Mouse (Mus musculus) E14TG2a.4 (cell line): ENCODE data around the gene Ccdc125.

Source experiments
- H3K27me3 ChIP-seq: 2 replicates; pipeline ENCODE4 v1.6.1; 2014; ENCODE audit warnings: low read length, control low read depth; ENCODE audit not compliant: insufficient read depth
- H3K36me3 ChIP-seq: 2 replicates; pipeline ENCODE4 v1.6.1; 2014; ENCODE audit warnings: low read length, control low read depth; ENCODE audit not compliant: insufficient read depth
- H3K4me1 ChIP-seq: replicated peaks from 2 replicates; pipeline ENCODE4 v1.6.1; 2014; ENCODE audit warnings: low read depth, low read length, control low read depth
- H3K4me3 ChIP-seq: replicated peaks from 2 replicates; pipeline ENCODE4 v1.5.1; 2014; ENCODE audit warnings: mild to moderate bottlenecking, low read length
- H3K9me3 ChIP-seq: 2 replicates; pipeline ENCODE4 v1.6.1; 2014; ENCODE audit warnings: low read length, control low read depth
- CTCF ChIP-seq: conservative IDR thresholded peaks from 2 replicates; pipeline ENCODE4 v1.5.1; 2014; ENCODE audit warnings: low read length
- NANOG ChIP-seq: IDR thresholded peaks from 2 replicates; pipeline ENCODE4 v1.6.1; 2014; ENCODE audit warnings: borderline replicate concordance, low read length, mixed read lengths
- POU5F1 ChIP-seq: IDR thresholded peaks from 2 replicates; pipeline ENCODE4 v1.6.1; 2014; ENCODE audit warnings: low read length, borderline replicate concordance

The Ccdc125 gene

GRCm38 (mm10) chr13:100658091-100658490, 11.4 kb upstream of the Ccdc125 start:
- peaks cover 67% of the 10 kb centered on the region for H3K36me3 ChIP-seq
- H3K27me3 ChIP-seq, result no peaks in the 10 kb centered on the region
- no peaks in the 10 kb centered on the region for H3K9me3 ChIP-seq
- H3K4me1 ChIP-seq, result peaks cover 46% of the 10 kb centered on the region
- TF ChIP-seq NANOG, result no peak
- TF ChIP-seq CTCF, result no peak
- TF ChIP-seq POU5F1, result no peak
- H3K4me3 ChIP-seq, result no peak overlapping the region

GRCm38 (mm10) chr13:100659864-100660456, 9.6 kb upstream of the Ccdc125 start:
- no peak overlapping the region for H3K4me3 ChIP-seq
- H3K9me3 ChIP-seq, result no peaks in the 10 kb centered on the region
- TF ChIP-seq CTCF (peak; percentile 98), NANOG (no peak), POU5F1 (no peak)
- H3K4me1 ChIP-seq, result peaks cover 45% of the 10 kb centered on the region
- no peaks in the 10 kb centered on the region for H3K27me3 ChIP-seq
- H3K36me3 ChIP-seq, result peaks cover 69% of the 10 kb centered on the region

GRCm38 (mm10) chr13:100670181-100670741, 744 bp downstream of the Ccdc125 start:
- peak overlapping the region; percentile 82 for H3K4me3 ChIP-seq
- peaks cover 36% of the 10 kb centered on the region for H3K4me1 ChIP-seq
- peaks cover 17% of the 10 kb centered on the region for H3K27me3 ChIP-seq
- H3K36me3 ChIP-seq, result peaks cover 17% of the 10 kb centered on the region
- H3K9me3 ChIP-seq, result peaks cover 5% of the 10 kb centered on the region; the same call in 1 of the 2 replicates
- no peak for TF ChIP-seq CTCF
- no peak for TF ChIP-seq NANOG
- no peak for TF ChIP-seq POU5F1

GRCm38 (mm10) chr13:100675936-100676635, 6.6 kb downstream of the Ccdc125 start:
- TF ChIP-seq POU5F1, result no peak
- TF ChIP-seq CTCF, result no peak
- peaks cover 5% of the 10 kb centered on the region; the same call in 1 of the 2 replicates for H3K9me3 ChIP-seq
- H3K27me3 ChIP-seq, result peaks cover 2% of the 10 kb centered on the region; the same call in 1 of the 2 replicates
- H3K4me3 ChIP-seq, result no peak overlapping the region
- no peaks in the 10 kb centered on the region for H3K36me3 ChIP-seq
- peaks cover 39% of the 10 kb centered on the region for H3K4me1 ChIP-seq

- Histone ChIP-seq H3K9me3 (no peaks in the 10 kb centered on the region), H3K4me3 (no peak overlapping the region), H3K36me3 (no peaks in the 10 kb centered on the region), H3K4me1 (peaks cover 38% of the 10 kb centered on the region), H3K27me3 (no peaks in the 10 kb centered on the region)
- TF ChIP-seq NANOG, result no peak
- TF ChIP-seq POU5F1, result no peak
- no peak for TF ChIP-seq CTCF
These were observed 12.1 kb downstream of the Ccdc125 start for GRCm38 (mm10) chr13:100681615-100682014.

- TF ChIP-seq CTCF (no peak), POU5F1 (no peak), NANOG (no peak)
- Histone ChIP-seq H3K27me3 (no peaks in the 10 kb centered on the region), H3K9me3 (no peaks in the 10 kb centered on the region), H3K4me1 (peaks cover 35% of the 10 kb centered on the region), H3K4me3 (no peak overlapping the region), H3K36me3 (no peaks in the 10 kb centered on the region)
These were observed 13.3 kb downstream of the Ccdc125 start for GRCm38 (mm10) chr13:100682837-100683236.

- no peaks in the 10 kb centered on the region for H3K27me3 ChIP-seq
- no peaks in the 10 kb centered on the region for H3K9me3 ChIP-seq
- H3K36me3 ChIP-seq, result no peaks in the 10 kb centered on the region
- no peak for TF ChIP-seq POU5F1
- peak; percentile 64 for TF ChIP-seq CTCF
- no peak for TF ChIP-seq NANOG
- H3K4me3 ChIP-seq, result no peak overlapping the region
- H3K4me1 ChIP-seq, result peaks cover 22% of the 10 kb centered on the region
These were observed 14.8 kb downstream of the Ccdc125 start for GRCm38 (mm10) chr13:100684355-100684754.

GRCm38 (mm10) chr13:100687513-100687912, 18.0 kb downstream of the Ccdc125 start:
- H3K36me3 ChIP-seq, result no peaks in the 10 kb centered on the region; the same call in 1 of the 2 replicates
- no peaks in the 10 kb centered on the region for H3K9me3 ChIP-seq
- TF ChIP-seq CTCF (no peak; the same call in 1 of the 2 replicates), POU5F1 (no peak), NANOG (no peak)
- no peaks in the 10 kb centered on the region for H3K27me3 ChIP-seq
- H3K4me1 ChIP-seq, result no peaks in the 10 kb centered on the region
- no peak overlapping the region for H3K4me3 ChIP-seq
